Mouse (Mus musculus): ENCODE measurements around the gene Adamts3. TPM values are rescaled to one million over a fixed set of nuclear protein-coding genes. Genes with fewer than 3 reads are reported as not detected.

The Adamts3 gene
- polyA plus RNA-seq, 1 experiment = 0.53 TPM

DNA sequence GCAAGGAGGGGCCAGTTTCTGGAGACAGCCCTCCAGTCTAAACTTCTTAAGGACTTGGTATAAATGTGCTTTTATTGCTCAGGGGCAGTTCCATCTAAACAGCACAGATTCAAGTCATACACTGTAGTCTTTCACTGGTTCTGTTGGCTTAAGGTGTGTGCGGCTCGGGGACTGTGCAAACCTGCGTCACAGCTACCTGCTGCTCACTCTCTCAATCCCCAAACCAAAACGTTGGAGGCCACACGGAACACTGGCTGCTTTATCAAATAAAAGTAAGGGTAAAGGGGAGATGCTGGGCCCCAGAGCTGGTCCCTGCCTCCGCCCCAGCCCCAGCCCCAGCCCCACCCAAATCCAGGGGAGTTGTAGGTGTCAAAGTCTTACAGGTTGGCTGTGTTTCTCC, 66.5 kb downstream of the Adamts3 start:
- no peak for DNase-seq (ENCODE audit: low read depth)

DNA sequence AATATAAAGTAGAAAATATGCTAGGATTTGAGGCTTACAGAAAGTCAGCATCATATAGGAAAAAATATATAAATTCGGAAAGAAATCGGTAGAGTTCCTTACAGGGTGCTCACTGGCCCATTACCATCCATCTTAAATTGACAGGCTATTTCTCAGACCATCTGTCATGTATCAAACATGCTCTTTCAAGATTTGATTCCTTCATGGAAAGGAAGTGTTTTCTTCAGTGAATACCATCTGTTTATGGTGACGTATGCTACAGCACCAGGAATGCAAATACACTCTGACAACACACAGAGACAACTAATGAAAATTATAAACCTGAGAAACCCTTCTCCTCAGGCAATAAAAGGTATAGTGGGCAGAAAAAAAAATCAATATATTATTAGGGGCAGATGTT, 68.6 kb downstream of the Adamts3 start:
- DNase-seq (ENCODE audit: low read depth) = no peak

DNA sequence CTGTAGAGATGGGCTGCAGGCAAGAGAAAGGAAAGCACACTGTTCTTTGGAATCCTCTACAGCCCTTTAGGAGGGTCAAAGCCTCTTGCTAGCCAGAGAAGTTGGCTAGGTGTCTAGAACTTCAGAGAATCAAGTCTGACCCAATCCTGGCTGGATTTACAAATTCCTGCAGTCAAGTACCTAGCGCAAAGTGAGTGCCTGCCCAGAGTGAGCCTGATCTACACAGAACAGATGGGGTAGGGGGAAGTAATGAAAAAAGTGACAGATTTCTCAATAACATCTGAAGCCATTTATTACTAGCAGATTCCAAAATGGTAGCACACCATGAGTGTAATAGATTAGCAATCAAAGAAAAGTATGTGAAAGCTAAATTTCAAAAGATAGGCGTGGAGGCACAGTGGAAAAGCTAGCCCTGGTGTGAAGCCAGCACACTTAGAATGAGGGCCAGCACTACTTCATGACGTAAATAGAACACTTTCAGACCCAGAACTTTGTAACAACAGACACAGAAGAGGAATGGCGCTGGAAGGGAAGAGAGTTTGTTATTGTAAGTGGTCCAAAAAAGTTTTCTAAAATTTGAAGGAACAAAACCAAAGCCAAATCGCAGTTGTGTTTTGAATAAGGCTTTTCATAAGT, 82.8 kb downstream of the Adamts3 start:
- DNase-seq (ENCODE audit: low read depth) = no peak

DNA sequence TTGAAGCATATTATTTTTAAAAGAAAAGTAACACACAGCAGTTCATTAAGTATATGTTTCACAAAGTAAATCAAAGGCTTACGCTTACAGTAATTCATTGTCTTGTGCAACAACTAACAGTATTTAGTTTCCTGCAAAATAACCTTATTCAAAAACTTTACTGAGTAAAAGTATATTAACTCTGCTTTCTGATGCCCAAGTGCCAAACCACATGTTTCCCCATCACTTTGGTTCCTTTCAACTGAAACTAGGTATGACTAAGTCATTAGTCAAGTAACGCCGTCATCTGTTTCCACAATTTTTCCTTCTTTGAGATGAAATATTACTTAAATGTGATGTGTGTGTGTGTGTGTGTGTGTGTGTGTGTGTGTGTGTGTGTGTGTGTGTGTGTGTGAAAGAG, 89.4 kb downstream of the Adamts3 start:
- DNase-seq (ENCODE audit: low read depth) = no peak

DNA sequence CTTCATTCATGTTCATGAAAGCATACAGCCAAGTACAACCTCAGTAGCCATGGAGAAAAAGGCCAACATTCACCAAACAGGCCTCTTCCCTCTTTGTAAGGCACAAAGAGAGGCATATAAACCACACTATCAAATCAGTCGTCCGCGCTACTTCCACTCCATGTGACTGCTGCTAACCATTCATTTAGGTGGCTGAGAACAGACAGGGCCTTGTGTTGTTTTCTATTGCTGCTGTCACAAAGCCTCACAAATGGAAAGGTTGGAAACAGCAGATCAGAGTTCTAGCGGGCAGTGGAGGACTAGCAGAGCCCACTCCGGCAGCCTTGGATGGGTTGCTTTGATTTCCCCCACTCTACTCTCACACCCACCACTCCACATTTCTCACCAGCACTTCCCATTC, 98.5 kb downstream of the Adamts3 start:
- no peak for DNase-seq (ENCODE audit: low read depth)

DNA sequence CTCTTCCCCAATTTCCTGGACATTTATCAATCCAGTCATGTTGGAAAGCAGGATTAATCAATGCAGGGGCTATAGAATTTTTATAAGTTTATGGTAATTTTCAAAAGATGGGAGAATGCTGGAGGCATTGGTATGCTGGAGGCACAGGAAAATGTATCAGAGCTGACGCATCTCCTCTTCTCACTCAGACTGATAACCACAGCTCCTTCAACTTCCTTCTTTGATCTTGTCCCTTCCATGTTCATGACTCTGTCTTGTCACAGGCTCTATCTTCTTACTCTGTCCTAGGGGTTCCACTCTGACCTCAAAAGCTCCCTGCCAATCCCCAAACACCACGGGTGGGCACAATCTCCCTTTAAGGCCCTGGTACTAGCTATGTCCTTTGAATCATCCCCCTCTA, 103.3 kb downstream of the Adamts3 start:
- DNase-seq (ENCODE audit: low read depth) = no peak

DNA sequence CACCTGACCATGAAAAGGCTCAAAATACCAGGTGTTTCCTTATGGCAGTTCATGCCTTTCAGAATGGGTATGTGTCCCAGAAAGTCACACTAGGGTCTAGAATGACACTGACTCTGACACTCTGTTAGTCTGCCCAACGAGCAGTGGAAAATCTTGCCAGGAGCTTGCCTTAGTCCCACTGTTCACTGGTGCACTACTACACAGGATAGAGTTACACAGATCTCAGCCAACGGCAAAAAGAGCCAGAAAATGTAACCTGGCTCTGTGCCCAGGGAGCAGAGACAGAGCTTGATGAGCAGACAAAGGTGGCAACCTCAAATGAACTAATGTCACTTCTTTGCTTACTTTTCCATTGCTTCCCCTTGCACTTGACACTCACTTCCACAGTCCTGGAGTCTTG, 104.5 kb downstream of the Adamts3 start:
- no peak for DNase-seq (ENCODE audit: low read depth)

DNA sequence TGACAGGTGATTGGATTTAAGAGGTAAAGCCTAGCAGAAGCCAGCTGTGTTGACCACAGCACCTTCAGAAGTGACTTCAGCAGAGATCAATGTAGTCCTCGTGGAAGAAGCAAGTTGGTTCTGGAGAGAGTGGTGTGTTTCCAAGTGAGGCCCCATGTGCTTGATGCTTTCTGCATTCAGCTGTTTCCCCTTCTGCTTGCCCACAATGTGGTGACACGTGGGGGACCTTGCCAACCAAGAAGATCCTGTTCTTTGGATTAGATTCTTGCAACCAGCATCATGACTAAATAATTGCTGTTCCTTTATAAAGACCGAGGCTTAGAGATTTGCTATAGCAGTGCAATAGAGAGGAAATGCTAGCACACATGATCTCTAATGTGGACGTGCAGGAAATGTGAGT, 105.7 kb downstream of the Adamts3 start:
- DNase-seq (ENCODE audit: low read depth) = no peak

DNA sequence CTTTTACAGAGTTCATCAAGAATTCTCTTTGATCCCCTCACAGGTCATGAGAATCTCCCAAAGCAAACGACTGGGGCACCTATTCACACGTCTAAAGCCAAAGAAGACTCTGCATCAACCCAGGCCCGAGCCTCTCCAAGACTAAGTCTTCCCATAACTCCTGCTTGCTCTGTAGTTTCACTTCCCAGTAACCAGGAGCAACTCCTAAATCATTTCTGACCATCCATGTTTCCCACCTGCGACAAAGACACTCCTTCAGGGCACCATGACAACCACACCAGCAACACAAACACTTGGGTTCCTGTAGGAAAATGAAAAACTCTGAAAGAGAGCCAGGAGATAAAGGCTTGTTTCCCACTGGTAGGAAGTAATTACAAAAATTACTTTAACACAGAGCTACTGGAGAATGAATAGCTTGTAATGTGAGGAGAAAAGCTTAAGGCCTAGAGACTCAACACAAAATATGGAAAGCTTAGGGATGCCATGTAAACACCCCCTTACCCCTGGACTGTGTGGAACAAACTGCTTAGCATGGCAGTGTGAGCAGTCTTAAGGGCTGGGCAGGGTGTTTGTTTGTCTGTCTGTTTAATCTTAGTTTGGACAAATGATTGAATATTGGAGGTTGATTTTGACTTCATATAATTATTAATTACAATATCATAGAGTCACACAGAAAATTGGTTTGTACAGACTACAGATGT, 112.3 kb downstream of the Adamts3 start:
- no peak for DNase-seq (ENCODE audit: low read depth)

DNA sequence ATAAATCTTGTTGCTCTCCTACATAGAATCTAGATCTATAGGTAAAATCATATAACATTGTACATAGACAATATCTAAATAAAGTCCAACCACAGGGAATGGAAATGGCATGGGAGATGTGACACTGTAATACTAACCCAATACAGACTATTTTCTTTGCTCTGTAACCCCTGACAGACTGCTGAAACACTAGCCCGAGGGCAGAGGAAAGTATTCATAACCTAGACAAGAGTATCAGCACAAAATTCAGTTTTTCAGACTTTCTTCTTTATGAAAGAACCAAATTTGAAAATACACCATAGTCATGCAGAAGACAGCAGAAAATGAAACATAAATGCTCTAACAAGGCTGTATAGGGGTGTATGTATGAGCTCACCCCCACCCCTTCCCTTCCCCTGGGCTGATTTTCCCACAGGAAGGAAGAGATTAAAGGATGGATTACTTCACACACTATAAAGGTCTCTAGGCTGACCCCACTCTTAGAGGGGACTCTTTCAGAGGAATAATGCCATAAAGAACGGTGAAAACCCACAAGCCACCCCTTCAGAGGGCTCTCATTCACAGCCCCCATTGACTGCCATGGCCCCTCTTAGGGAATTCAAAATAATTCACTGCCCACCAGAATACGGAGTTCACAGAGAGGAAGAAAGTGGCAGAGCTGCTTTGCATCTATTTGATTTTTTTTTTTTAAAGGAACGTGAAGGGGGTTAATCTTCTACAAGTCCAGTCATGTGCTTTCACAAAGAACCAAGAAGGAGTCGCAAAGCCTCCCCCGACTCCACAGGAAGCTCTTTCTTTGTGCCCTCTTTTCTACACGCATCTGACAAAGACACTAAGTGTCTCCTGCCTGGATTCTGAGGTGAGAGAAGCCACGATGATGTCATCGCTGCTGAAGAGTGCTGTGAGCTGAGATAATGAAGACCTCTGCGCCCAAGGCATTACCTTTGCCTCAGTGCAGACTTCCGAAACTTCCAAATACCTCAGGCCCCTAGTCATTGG, 119.6 kb downstream of the Adamts3 start:
- no peak for DNase-seq (ENCODE audit: low read depth)

DNA sequence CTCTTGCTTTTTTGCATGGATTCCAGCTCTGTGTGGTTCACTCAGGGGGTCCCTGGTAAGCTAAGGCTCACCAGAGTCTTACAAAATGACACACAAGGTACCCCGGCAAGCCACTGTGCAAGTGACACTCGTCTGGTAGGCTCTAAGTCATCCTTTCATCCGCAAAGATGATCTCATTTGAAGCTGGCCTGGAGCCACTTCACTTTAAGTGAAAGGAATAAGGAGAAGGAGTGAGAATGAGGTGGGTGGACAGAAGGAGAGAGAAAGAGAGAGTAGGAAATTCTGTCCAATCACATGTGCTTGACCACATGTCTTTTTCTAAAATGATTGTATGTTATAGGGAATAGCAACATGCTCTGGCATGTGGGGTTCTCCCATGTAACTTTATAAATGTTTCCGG, 122.8 kb downstream of the Adamts3 start:
- DNase-seq (ENCODE audit: low read depth) = no peak

DNA sequence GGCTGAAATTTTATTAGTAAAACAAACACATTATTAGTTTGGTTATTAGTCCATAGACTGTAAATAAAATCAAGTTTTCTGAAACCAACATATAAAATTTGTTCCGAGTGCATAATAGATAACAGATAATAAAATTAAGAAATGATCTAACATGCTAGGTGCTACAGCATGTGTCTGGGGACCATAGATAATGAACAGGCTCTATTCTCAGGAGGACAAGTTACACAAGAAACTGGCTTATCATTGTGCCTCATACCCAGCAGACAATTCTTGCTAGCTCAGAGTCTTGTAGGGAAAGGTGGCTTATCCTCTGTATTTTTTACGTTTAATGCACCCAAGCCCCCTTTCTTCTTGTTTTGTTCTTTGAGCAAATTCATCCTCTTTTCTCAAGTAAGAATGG, 131.3 kb downstream of the Adamts3 start:
- DNase-seq (ENCODE audit: low read depth) = no peak

DNA sequence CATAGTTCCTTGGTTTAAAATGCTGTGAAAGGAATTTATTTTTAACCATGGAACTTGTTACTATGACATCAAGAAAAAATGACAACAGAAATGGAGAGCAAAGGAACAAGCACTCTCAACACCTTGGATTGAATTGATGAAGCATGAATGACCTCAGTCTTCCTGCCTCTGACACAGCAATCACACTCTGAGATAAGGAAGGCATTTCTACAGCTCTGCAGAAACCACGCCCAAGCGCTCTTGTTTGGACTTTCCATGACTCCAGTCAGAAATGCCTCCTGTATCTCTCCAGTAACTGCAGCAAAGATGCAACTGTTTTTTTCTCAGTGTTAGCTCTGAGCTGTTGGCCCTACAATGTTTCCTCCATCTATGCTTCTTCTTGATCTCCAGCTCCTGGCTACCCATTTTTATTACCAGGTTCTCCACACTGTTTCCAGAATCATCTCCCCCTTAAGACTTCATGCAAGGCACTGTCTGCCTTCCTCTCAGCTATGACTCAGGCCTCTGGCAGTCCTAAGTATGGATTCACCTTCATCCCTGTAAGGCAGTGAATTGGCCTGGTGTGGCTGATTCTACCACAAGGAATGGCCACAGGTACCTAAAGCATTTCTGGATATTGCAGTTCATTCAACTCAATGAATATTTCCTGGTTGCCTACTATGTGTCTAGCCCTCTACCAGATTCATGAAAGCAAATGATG, 134.8 kb downstream of the Adamts3 start:
- no peak for DNase-seq (ENCODE audit: low read depth)

DNA sequence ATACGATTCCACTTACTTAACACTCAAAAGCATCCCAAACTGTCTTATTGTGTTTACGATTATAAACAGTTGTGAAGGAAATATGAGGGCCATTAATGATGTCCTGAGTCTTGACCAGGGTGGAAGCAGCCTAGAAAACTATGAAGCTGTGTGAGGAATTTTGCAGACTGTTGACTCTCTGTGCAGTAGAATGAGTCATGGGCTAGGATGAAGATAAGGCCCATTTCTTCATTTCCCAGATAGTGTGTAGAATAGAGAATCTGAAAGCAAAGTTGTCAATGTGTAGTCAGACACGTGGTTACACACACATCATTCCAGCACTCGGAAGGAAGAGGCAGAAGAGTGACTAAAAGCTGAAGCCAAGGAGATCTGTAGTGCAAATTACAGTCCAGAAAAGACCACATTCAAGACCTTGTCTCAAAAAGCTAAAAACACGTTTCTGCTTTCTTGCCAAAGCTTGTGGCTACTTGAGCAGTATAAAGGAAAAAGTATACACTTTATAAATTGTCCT, 135.9 kb downstream of the Adamts3 start:
- DNase-seq (ENCODE audit: low read depth) = no peak

DNA sequence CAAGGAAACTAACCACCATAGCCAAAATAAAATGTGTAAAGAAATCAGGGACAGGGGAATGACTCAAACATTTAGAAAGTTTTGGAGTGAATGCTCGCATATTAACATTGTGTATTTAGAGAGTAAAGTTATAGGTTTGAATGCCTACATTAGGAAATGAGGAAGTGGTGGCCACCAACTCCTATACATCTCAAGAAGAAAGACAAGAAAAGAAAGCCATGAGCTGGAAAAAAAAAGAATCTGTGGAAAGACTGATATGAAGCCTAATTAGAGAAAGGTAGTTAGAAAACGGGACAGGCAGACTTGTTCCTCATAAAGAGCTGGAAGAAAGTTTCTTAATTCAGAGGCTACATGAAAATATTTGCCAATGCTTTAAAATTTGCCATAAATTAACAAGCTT, 138.0 kb downstream of the Adamts3 start:
- DNase-seq (ENCODE audit: low read depth) = no peak

DNA sequence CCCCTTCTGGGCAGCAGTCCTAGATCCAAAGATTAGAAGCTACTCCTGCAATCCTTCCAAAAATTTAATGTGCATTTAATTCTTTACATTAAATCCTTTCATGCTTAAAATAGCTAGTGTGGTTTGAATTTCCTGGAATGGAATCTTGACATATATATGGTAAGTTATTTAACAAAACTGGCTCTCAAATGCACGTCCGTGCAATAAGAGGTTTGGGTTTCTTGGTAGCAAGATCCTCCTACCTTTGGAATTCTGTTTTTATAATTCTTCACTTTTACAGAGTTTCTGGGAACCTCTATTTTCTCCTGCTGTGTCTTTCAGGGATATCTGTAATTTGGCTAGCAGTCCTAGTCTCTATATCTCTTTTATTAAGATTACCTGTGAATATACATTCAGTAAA, 148.4 kb downstream of the Adamts3 start:
- no peak for DNase-seq (ENCODE audit: low read depth)

DNA sequence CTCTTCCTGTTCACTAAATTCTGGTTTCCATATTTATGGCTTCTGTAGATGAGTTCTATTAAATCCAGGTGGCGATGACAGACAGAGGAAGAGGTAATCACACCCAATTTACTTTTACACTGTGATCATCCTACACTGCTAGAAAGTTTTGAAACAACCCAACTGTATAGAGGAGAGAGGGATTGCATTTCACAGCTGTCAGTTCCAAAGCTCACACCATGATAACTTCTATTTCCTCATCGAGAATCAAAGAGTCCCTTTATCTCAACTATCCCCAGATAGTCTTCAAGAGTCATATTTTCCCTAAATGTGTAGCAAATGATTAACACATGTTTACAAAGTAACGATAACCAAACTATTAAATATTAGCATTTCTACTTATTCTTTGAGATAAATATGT, 152.7 kb downstream of the Adamts3 start:
- DNase-seq (ENCODE audit: low read depth) = no peak

DNA sequence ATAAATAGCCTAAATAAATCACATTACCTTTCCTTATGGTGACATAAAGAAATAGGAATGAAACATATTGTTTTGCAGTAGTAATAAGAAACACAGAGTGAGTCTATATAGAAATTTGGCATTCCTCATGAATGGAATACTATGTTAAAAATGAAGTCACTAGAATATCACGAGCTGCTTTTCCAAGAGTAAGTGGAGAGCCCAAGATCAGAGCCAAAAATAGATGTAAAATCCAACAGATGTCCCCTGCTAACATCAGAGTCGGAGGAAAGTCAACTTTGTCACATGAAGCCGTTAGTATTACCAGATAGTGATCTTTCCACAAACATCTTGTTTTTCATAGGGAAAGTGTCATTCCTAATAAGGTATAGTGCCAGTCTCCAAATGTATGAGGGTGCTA, 155.0 kb downstream of the Adamts3 start:
- no peak for DNase-seq (ENCODE audit: low read depth)

DNA sequence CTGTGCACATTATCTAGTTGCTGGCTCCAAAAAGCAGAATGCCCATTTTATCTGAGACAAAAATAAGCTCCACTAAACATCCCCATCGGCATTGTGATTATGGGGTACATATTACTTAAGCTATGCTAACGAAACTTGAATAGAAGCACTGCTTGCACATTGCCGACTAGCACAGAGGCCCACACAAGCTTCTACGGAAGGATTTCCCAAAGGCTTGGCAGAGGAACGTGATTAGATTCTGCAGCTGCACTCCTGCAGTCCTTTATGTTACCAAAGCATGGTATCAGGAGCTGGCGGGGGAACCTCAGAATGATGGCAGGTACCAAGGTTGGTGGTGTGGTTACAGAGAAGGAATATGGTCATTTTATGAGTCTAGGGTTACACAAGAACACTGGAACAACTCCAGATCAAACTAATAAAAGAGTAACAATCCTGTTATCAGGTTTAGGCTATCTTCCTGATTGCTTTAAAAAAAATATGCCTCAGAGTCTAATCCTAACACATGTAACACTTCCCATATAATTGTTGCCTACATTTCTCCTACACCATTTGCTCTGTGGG, 155.6 kb downstream of the Adamts3 start:
- no peak for DNase-seq (ENCODE audit: low read depth)

DNA sequence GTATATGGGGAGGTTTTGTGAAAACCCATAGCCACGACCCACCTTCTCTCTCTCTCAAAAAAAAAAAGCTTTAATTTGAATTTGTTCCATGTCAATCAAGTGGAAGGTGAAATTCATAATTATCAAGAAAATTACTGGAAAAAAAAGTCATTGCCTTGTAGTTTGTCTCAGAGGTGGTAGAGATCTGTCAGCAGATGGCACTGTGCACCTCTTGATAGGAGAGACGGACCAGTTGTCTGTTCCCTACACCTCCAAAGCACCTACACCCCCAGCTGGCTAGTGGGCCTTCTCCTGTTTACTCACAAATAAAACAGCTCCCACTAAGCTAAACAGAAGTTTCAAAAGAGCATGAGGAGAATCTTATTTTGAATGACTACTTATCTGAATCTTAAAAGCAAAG, 168.6 kb downstream of the Adamts3 start:
- DNase-seq (ENCODE audit: low read depth) = no peak

DNA sequence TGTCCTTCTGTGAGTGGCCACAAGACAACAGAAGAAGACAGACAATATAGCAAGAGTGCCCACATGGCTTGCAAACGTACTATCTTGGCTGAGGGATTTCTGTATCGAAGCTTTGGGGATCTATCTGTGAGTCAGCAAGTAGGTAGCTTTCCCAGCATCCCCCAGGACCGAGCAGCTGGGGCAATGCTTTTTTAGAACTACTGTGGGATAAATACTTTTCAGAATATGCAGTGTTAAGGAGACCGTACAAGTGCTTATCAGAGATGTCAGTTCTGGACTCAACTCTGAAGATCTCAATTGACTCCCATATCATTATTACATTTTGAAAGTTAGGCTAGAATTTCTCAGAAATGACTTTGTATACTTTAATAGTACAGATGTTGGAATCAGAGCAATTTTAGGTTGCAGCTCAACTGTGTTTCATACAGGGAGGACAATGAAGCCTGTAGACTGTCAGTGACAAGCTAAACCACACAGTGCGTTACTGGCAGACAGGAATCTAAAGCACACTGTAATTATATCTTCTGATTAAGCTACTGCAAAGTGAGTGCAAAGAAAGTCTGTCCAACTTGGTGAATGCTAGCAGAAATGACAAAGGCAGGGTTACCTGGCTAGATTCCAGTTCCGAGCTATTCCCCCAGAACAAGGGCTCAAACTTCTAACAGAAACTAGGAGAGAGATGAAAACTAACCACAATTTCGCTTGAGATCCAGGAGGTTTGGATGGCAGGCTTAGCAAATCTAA, 171.8 kb downstream of the Adamts3 start:
- DNase-seq (ENCODE audit: low read depth) = no peak

All from gonadal fat pad, adult 2 months (tissue).